Mouse (Mus musculus): ENCODE results near the gene Ifna7.

The Ifna7 gene

DNA sequence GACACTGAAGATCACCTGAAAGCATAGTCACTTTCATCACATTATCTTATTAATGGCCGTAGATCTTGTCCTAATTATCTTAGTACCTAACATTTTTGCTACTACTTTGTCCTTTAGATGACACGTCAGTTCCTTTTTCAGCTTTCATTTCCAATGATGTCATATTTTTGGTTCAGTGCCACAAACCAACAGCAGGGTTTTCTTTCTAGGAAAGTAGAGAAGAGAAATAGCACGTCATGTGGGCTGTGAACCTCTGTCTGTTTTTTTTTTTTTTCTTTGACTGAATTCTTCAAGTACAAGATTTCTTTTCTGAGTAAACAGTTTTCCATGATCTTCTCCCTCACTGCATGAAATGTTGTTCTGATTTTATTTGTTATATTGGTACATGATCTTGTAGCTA lies 24.0 kb downstream of the Ifna7 start:
- ATAC-seq (ENCODE audit: low TSS enrichment): no peak

DNA sequence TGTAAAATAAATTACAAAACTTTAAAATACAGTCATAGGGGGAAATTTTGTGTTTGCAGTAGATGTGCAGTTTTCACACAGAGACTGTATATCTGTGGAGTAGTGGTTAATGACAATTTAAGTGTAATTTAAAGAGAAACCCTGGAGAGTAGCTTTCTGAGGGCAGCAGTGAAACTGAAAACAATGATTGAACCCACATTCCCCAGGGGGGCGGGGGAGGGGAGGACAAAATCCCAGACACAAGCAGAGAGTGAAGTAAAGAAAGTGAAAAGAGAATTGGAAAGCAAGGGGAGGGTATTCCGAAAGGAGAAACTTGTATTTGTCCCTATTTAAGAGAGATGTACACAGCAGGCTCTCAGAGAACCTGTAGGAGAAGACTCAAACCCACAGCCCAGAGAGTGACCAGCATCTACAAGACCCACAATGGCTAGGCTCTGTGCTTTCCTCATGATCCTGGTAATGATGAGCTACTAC lies 25.4 kb downstream of the Ifna7 start, which contains the start of gene Ifna4:
TSS of gene Ifna4 (plus strand) at position 424 of the 474 bp plus-strand sequence.
- ATAC-seq (ENCODE audit: low TSS enrichment): no peak

DNA sequence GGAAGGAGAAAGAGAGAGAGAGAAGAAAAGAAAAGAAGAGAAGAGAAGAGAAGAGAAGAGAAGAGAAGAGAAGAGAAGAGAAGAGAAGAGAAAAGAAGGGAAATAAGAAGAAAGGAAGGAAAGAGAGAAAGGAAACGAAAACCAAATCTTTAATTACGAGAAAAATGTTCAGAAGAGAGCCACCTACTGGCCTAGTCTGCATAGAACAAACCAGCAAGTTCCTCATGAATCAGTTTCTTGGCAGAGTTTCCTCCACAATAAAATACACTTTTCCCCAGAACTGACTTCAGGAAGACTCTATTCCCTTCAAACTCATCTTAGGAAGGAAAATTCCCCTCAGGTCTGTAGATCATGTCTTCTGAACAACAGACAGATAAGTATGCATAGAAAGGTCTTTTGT lies 29.3 kb downstream of the Ifna7 start:
- ATAC-seq (ENCODE audit: low TSS enrichment): peak; percentile 62

DNA sequence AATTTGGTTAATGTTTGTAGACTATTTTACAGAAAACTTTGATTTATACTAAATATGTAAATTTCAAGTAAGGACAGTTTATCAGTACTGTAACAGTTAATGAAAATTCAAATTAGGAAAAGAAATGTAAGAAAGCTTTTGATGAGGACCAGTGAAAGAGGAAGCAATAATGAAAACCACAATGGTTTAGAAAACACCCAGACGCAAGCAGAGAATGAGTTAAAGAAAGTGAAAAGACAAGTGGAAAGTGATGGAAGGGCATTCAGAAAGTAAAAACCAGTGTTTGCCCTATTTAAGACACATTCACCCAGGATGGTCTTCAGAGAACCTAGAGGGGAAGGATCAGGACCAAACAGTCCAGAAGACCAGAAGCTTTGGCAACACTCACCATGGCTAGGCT lies 33.7 kb downstream of the Ifna7 start, which contains the start of gene Ifna1:
TSS of gene Ifna1 (plus strand) at position 390 of the 400 bp plus-strand sequence.
- ATAC-seq (ENCODE audit: low TSS enrichment): no peak

DNA sequence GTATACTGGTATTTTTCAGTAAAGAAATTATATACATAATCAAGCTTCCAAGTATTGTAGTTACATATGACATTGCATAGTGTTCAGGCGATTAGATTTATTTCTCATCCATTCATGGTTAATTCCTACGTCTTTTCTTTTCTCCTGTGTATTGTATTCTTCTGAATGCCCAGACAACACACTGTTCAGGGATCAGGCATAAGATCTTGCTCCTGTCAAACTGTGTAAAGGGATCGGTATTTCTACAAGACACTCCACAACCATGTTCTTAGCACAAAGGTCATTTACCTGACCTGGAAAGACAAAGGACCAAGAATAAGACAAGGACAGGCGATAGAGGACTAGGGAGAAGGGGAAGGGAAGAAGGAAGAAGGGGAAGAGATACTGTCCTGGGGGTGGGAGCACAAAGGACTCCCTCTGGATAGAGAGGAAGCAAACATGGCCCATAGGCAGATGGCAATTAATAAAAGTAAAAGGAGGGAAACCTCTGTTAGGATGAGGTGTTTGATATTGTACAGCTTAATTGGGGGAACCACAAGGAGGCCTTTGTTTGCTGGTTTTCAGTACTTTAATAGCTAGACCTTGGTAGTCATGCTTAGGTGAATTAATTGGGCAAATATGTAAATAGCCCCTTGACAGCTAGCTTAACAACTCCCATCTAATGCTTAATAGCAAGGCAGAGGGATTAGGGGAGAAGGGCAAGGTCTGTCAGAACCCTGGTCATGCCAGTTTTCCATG lies 35.2 kb downstream of the Ifna7 start:
- ATAC-seq (ENCODE audit: low TSS enrichment): no peak

DNA sequence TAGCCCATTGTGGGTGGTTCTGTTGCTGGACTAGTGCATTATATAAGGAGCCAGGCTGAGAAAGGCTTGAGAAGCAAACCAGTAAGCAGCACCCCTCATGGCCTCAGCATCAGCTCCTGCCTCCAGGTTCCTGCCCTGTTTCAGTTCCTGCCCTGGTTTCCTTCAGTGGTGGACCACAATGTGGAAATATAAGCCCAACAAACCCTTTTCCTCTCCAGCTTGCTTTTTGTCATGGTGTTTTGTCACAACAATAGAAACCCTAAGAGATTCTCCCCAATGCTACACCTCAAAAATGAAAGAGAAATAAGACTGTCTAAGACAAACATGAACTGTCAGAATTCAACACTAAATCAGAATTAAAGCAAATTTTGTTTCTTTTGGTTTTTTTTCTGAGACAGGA lies 43.2 kb downstream of the Ifna7 start:
- no peak for ATAC-seq (ENCODE audit: low TSS enrichment)

DNA sequence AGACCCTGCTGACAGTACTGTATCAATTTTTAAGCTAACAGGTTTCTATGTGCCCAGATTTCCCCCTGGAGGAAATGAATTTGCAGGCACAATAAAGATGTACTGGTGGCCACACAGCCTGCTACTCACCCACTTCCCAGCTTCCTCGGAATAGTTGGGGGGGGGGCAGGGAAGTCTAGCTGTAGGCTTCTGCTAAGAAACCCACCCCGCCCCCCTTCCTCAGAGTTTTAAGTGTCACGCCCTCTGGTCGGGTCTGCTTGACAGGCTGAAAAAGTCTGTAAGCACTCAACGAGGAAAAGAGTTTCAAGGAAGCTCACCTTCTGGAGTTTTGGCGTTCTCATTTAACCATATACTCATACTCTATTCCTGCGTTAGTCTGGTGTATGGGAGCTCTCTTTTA lies 47.3 kb downstream of the Ifna7 start:
- no peak for ATAC-seq (ENCODE audit: low TSS enrichment)

DNA sequence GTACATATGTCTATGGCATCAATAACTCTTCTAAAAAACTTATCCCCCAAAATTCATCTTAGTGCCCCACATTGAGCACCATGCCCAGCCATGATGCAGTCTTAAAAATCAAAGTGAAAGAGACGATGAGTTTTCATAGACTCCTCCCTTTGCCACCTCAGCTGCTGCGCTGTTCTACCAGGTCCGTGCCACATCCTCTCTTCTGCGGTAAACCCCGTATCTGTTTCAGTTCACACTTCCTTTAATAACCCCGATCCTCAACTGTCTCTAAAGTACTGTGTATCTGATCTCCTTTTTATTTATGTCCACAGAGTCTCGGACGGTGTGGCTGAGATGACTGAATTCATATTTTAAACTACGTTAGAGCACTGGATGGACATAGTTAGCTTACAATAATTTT lies 48.6 kb downstream of the Ifna7 start:
- ATAC-seq (ENCODE audit: low TSS enrichment): no peak

DNA sequence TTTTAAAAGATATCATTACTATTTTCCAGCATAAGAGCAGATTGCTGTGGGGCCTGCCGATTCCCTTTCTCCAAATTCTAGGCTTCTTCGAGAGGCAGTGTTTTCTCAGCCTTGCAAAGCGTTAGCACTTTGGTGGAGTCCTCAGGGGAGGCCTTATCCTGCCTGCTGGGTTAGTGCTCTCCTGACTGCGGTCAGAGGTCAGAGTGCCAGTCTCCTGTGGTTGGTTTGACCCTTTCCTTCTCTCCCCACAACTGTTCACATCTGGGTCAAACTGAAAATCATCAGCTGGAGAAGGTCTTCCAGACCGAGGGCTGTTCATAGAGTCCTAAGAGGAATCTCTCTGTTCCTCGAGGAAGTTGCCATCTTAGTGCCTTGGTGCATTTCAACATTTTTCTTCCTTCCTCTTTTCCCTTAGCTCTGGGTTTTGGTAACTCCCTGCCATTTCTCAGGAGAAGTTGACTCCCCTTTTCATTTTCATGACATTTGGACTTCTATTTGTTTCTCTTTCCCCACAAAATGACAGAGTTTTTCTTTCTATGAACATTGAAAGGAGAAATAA lies 49.1 kb downstream of the Ifna7 start:
- ATAC-seq (ENCODE audit: low TSS enrichment): no peak
